Mouse (Mus musculus): ENCODE data around the gene Atp7a. TPM values are rescaled to one million over a fixed set of nuclear protein-coding genes. Genes with fewer than 3 reads are reported as not detected.

The Atp7a gene
- 1.3 and 1.9 TPM in 2 replicates for polyA plus RNA-seq (2021; fragmentation: Nextera tagmentation)
- long read RNA-seq, experiment 1, full-length matches to known transcripts, result 9 of 16 reads
- long read RNA-seq, experiment 1, partial matches to known transcripts, result 1 of 16 reads
- long read RNA-seq, experiment 1, other reads (novel, unspliced or antisense), result 6 of 16 reads
- long read RNA-seq, experiment 2, partial matches to known transcripts, result 1 of 2 reads
- long read RNA-seq, experiment 2, other reads (novel, unspliced or antisense), result 1 of 2 reads

DNA sequence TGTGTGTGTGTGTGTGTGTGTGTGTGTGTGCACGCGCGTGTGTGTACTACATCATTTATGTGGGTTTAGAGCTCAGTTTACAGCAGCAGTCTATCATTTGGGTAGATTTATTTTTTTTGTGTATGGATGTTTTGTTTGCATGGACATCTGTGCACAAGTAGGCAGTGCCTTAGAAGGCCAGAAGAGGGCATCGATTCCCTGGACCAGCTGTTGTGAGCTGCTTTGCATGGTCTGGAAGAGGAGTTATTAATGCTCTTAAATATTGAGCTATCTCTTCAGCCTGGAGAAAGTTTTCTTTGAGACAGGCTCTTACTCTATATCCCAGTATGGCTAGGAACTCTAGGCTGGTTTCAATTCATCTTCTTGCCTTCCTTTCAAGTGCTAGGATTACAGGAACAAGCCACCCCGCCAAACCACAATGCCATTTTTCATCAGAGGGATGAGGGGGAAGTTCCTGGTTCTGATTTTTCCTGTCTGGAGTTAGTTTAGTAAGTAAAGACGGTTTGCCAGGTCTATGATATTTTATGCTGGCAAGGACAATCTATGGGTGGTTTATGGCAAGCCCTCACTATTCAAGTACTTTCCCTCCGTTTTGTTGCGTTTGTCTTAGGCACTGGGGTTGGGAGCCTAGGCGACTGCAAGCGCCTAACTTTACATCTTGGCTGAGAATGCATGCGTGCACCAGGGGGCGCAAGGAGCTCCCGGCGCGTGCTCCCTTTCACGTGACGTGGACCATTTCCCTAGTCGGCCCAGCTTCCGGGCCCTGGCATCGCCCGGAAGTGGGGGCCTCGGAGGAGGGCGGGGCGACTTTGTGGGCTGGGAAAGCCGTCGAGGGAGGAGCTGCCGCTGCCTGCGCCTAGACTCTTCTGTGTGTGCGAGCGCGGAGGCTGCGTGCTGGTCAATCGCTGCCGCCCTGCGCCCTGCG, at the start of gene Atp7a:
Gene Atp7a, plus strand, starts transcription at position 859 of the 925 bp plus-strand sequence.

DNA sequence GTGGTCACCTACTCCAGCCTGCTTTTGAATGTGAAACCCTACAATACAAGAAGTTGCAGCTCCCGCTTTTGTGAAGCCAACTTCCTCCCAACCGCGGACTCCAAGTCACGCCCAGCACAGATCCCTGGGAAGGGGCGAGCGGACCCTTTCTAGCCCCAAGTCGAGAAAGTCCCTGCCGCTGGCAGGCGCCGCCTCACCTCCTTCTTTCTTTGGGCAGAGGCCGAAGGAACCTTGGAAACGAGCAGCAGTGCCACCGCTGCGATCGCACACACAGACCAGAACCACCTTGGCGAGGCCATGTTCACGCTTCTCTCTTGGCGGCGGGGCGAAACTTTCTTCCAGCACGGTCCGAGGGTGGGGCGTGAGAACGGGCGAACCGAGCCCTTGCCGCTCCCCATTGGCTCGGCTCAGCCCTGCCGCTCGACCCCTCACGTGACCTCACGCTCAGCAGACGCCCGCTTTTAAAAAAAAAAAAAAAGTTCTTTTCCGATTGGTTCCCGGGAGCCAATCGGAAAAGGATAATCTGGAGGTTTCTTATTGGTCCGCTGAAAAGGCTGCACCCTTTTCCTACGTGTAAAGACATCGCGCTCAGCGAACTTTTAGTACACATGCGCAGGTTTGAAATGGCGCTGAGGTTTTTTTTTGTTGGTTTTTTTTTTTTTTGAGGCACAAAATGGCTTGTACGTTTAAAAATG, 15.5 kb upstream of the Atp7a start, which contains the start of gene Magt1:
Gene Magt1, minus strand, starts transcription at position 442 of the 695 bp plus-strand sequence.

DNA sequence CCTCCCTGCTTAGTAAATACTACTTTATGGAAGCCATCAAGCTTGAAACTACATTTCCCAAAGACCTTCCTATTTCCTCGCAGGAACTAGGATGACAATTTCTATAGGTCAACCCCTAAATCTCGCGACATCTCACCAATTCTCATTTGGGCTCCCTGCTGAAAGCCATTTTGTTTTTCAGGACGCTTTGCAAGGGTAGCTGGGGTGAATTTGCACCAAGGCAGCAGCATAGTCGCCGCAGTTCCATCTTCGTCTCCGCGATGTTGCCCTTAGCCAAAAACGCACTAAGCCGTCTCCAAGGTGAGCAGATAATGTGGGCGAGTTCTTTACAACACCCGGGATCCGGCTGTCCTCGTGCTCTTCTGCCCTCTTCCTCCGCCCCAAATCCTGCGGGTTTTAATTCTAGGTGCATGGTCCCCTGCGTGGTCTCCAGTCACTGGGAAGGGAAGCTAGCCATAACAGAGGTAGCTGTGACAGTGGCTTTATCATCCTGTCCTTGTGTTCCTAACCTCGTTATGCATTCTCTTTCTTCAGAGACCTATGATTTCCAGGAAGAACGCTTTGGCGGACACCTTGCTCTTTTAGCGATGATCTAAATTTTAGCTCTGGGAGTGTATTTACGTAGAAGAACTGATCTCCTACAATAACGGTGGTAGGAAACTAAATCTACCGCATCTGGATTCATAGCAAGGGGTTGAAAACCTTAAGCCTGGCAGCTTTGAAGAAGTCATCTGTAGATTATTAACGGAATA, 11.3 kb upstream of the Atp7a start, which contains the start of gene Cox7b:
Gene Cox7b, plus strand, starts transcription at position 130 of the 752 bp plus-strand sequence.

DNA sequence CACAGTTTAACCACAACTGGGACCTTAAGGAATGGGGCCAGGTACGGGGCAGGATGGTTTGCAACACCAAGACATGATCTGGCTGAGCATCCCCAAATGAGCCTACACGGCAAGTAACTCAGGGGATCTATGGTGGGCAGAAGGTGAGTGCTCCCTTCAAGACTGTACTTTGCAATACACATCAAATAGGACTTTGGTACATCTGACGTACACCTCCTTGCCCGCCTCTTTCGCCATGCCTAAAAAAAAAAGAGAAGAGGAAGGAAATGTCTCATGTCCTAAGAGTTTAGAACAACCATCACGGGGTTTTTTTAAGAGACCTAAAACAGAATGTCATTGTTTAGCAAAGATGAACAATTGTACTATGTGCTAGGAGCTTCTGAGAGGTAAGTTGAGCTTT, 115.9 kb downstream of the Atp7a start, which contains the start of gene Tlr13:
Gene Tlr13, plus strand, starts transcription at position 269 of the 400 bp plus-strand sequence.

Other genes starting within 250 kb of the Atp7a start
- gene Atrx, start 97.9 kb upstream of the Atp7a start, polyA plus RNA-seq (2021; fragmentation: Nextera tagmentation), result 53.8 and 70.2 TPM in 2 replicates
- gene Magt1, start 15.4 kb upstream of the Atp7a start, polyA plus RNA-seq (2021; fragmentation: Nextera tagmentation), result 7.5 and 8.3 TPM in 2 replicates
- gene Cox7b, start 11.6 kb upstream of the Atp7a start, polyA plus RNA-seq (2021; fragmentation: Nextera tagmentation), result 1,008 and 1,313 TPM in 2 replicates
- 0.51 and 0.58 TPM in 2 replicates for gene Tlr13, start 115.9 kb downstream of the Atp7a start, polyA plus RNA-seq (2021; fragmentation: Nextera tagmentation)
- 455 and 553 TPM in 2 replicates for gene Pgk1, start 159.8 kb downstream of the Atp7a start, polyA plus RNA-seq (2021; fragmentation: Nextera tagmentation)
- gene Taf9b, start 193.9 kb downstream of the Atp7a start, polyA plus RNA-seq (2021; fragmentation: Nextera tagmentation), result 27.3 and 29.1 TPM in 2 replicates
- not detected in 2 replicates for gene Fnd3c2, start 228.1 kb downstream of the Atp7a start, polyA plus RNA-seq (2021; fragmentation: Nextera tagmentation)